Mouse (Mus musculus) heart, postnatal 0 days (tissue): ENCODE measurements around the gene Nrxn3. TPM values are rescaled to one million over a fixed set of nuclear protein-coding genes. Genes with fewer than 3 reads are reported as not detected.

ENCODE experiments used
- ATAC-seq: fragments of 200-750 bp; cut with Nextera tagmentation; 2 replicates; pipeline ENCODE4 v1.8.0; 2017; ENCODE audit warnings: low read depth, moderate number of reproducible peaks, moderate library complexity; ENCODE audit not compliant: insufficient read depth
- DNase-seq: peaks from one replicate; pipeline ENCODE4 v3.0.0-alpha.2; 2016; ENCODE audit warnings: low spot score
- H3K27ac ChIP-seq: fragments of 300-500 bp; sonication (generic); 2 replicates; pipeline ENCODE4 v1.5.1; 2014; ENCODE audit warnings: low read depth, mild to moderate bottlenecking
- H3K27me3 ChIP-seq: fragments of 300-500 bp; sonication (generic); 2 replicates; pipeline ENCODE4 v1.6.1; 2014; ENCODE audit warnings: low read length, mixed read lengths; ENCODE audit not compliant: control insufficient read depth, insufficient read depth
- H3K36me3 ChIP-seq: fragments of 300-500 bp; sonication (generic); replicated peaks from 2 replicates; pipeline ENCODE4 v1.6.1; 2014; ENCODE audit warnings: low read length, mixed read lengths; ENCODE audit not compliant: control insufficient read depth, insufficient read depth
- H3K4me1 ChIP-seq: fragments of 300-500 bp; sonication (generic); 2 replicates; pipeline ENCODE4 v1.6.1; 2014; ENCODE audit warnings: antibody characterized with exemption; ENCODE audit not compliant: control insufficient read depth, insufficient read depth
- H3K4me2 ChIP-seq: fragments of 300-500 bp; sonication (generic); 2 replicates; pipeline ENCODE4 v1.6.1; 2014; ENCODE audit warnings: low read depth, mild to moderate bottlenecking, low read length, moderate library complexity
- H3K4me3 ChIP-seq: fragments of 300-500 bp; sonication (generic); 2 replicates; pipeline ENCODE4 v1.5.1; 2014; ENCODE audit warnings: low read depth, low read length
- H3K9ac ChIP-seq: fragments of 300-500 bp; sonication (generic); replicated peaks from 2 replicates; pipeline ENCODE4 v1.6.1; 2014; ENCODE audit warnings: low read depth, low read length, mixed read lengths
- H3K9me3 ChIP-seq: fragments of 300-500 bp; sonication (generic); replicated peaks from 2 replicates; pipeline ENCODE4 v1.6.1; 2016; ENCODE audit warnings: low read length; ENCODE audit not compliant: control insufficient read depth
- CTCF ChIP-seq: IDR thresholded peaks from 2 replicates; pipeline ENCODE4 v1.5.1; 2016; ENCODE audit warnings: antibody characterized with exemption, control low read depth, low read depth
- EP300 ChIP-seq: IDR thresholded peaks from 2 replicates; pipeline ENCODE4 v1.6.1; 2016; ENCODE audit warnings: antibody characterized with exemption, low read depth
- WGBS: fragments of 180-500 bp; shearing (Covaris S2); extraction: QIAGEN DNeasy Blood & Tissue Kit; methylation state at CpG from one replicate; pipeline ENCODE4 v1.1.7; 2014; 5-methylcytosine and 5-hydroxymethylcytosine counted together
- polyA plus RNA-seq: library from polyadenylated mRNA; unstranded; fragments of >200 nt; fragmentation: Nextera tagmentation; extraction: Ambion mirVana; gene quantifications from 2 replicates; pipeline ENCODE4 v1.2.1, GENCODE M21; 2015
- total RNA-seq: library from RNA; depleted of rRNA; stranded (reverse); fragments of >200 nt; gene quantifications from 2 replicates; pipeline ENCODE4 v1.2.3, GENCODE M21; 2014; ENCODE audit warnings: low replicate concordance

Nrxn3 gene
- total and polyA plus RNA-seq, 2 experiments from 2014 or later = 1.0 to 1.8 TPM

- no peaks in the 10 kb centered on the region for H3K27me3 ChIP-seq
- no peak overlapping the region for H3K4me3 ChIP-seq
- DNase-seq (no peak), ATAC-seq (no peak)
- no peak overlapping the region for H3K9ac ChIP-seq
- no peaks in the 10 kb centered on the region for H3K9me3 ChIP-seq
- TF ChIP-seq CTCF (peak; percentile 57), EP300 (no peak)
- 63% methylated on average over 2 of the region's 2 CpGs for WGBS
- H3K4me1 ChIP-seq = no peaks in the 10 kb centered on the region
- H3K36me3 ChIP-seq = no peaks in the 10 kb centered on the region
- no peak overlapping the region for H3K4me2 ChIP-seq
- no peak overlapping the region for H3K27ac ChIP-seq
Measured at GRCm38 (mm10) chr12:89134333-89134732, 411.7 kb downstream of the Nrxn3 start.

DNA sequence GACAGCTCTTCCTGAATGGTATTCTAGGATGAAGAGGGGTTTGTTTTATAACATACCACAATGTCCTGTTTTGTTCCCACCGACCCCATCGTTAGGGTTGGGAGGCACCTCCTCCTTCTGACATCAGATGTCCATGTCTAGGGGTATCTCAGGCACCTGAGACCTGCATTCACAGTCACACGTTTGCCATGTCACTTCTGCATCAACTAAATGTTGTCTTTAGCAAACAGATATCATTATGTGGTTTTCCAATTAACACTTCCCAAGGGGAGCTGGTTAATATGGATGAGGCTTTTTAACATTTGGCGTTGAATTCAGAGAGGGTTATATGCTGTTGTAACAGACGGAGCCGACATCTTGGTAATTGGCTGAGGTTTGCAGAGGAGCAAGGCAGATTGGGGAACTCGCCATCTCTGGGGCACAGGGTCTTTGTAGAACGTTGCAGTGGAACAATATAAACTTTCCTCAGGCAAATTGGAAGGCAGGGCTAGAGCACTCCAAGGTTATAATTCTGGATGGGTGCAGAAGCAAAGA, 412.2 kb downstream of the Nrxn3 start:
- no peak overlapping the region for H3K4me3 ChIP-seq
- TF ChIP-seq EP300 (no peak), CTCF (no peak)

DNA sequence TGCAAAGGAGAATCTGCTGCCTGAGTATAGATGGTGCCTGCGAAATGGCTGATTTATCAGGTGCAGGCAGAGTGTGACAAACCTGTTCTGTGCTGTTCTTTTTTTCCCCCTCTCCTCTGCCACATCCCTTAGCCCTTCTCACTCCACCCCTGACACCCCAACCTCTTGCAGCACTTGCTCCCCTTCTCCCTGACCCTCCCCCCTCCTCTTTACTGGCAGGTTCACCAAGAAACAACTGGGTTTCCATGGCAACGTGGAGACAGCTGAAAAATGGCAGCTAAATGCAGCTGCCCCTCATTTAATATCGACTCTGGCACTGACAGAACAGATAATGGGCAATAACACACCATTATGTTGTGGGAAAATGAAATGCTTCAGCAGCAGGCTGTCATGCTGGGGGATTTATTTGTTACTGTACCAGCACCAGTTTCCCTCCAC, 426.3 kb downstream of the Nrxn3 start:
- 23% methylated on average over 3 of the region's 3 CpGs for WGBS
- no peak overlapping the region for H3K4me3 ChIP-seq
- H3K9me3 ChIP-seq = no peaks in the 10 kb centered on the region
- H3K9ac ChIP-seq = no peak overlapping the region
- H3K4me2 ChIP-seq = no peak overlapping the region
- H3K27ac ChIP-seq = no peak overlapping the region
- H3K27me3 ChIP-seq = no peaks in the 10 kb centered on the region
- no peaks in the 10 kb centered on the region for H3K4me1 ChIP-seq
- ATAC-seq = no peak
- H3K36me3 ChIP-seq = no peaks in the 10 kb centered on the region
- no peak for TF ChIP-seq CTCF
- TF ChIP-seq EP300 = no peak
- no peak for DNase-seq

More for the DNA sequence above, 412.2 kb downstream of the Nrxn3 start:
- H3K27me3 ChIP-seq = no peaks in the 10 kb centered on the region
- no peak for ATAC-seq
- DNase-seq = no peak
- 58% methylated on average over 8 of the region's 8 CpGs for WGBS
- H3K9me3 ChIP-seq = no peaks in the 10 kb centered on the region
- no peak overlapping the region for H3K9ac ChIP-seq
- H3K4me2 ChIP-seq = no peak overlapping the region
- H3K36me3 ChIP-seq = no peaks in the 10 kb centered on the region
- H3K27ac ChIP-seq = no peak overlapping the region
- no peaks in the 10 kb centered on the region for H3K4me1 ChIP-seq

GRCm38 (mm10) chr12:89149455-89149854, 426.8 kb downstream of the Nrxn3 start:
- DNase-seq (no peak), ATAC-seq (no peak)
- Histone ChIP-seq H3K4me2 (no peak overlapping the region), H3K9me3 (no peaks in the 10 kb centered on the region), H3K27ac (no peak overlapping the region), H3K9ac (no peak overlapping the region), H3K27me3 (no peaks in the 10 kb centered on the region), H3K4me3 (no peak overlapping the region), H3K36me3 (no peaks in the 10 kb centered on the region), H3K4me1 (no peaks in the 10 kb centered on the region)
- 65% methylated on average over 2 of the region's 2 CpGs for WGBS
- TF ChIP-seq CTCF (no peak), EP300 (no peak)

DNA sequence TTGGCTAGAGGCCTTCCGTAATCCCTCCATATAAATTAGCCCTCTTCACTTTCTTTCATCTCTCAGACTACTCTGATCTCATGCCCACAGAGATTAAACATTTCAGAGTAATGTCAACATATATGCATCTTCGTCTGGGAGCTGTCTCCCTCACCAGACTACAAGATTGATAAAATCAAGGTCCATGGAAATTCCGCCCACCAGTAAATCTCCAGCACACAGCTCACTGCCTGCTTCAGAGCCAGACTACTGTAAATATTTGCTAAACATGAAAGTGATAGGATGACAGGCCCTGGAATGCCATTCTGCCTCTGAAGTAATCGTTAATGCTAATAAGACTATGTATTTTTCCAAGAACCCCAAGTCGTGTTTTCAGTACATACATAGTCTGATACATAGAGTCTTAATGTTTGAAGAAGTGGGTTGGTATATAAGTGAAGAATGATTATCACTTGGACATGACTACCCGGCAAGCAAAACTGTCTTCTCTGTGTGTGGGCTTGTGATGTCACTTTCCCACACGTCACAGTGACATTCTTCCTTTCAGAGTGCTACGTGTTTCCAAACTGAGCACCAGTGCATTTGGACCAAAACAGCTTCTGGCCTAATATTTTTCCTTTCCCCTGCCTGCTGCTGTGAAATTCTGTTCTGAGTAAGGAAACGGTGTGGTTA, 433.5 kb downstream of the Nrxn3 start:
- DNase-seq = no peak
- no peak overlapping the region for H3K4me3 ChIP-seq
- H3K27me3 ChIP-seq = no peaks in the 10 kb centered on the region
- TF ChIP-seq EP300 (no peak), CTCF (no peak)
- no peak overlapping the region for H3K4me2 ChIP-seq
- no peaks in the 10 kb centered on the region for H3K9me3 ChIP-seq
- H3K36me3 ChIP-seq = no peaks in the 10 kb centered on the region
- ATAC-seq = no peak
- H3K27ac ChIP-seq = no peak overlapping the region
- no peak overlapping the region for H3K9ac ChIP-seq
- 54% methylated on average over 9 of the region's 9 CpGs for WGBS
- no peaks in the 10 kb centered on the region for H3K4me1 ChIP-seq

DNA sequence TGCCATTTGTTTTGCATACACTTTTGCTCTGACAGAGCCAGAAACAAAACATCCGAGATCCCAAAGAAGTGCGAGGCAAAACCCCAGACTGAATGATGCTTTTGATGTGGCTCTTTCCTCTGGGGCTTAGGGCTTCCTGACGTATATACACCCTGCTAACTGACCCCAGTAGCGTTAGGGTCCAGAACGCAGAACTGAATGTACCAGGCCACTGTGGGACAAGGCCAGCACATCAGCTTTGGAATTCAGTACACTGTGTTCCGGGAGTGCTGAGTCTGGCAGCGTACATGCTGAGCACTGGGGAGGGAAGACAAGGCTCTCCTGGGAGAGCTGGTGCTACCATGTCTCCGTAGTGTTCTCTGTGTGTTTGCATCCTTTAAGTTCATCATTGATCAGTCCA, 436.7 kb downstream of the Nrxn3 start:
- H3K9me3 ChIP-seq = no peaks in the 10 kb centered on the region
- no peak overlapping the region for H3K4me2 ChIP-seq
- ATAC-seq = no peak
- H3K4me1 ChIP-seq = no peaks in the 10 kb centered on the region
- H3K9ac ChIP-seq = no peak overlapping the region
- no peak for TF ChIP-seq EP300
- no peak for TF ChIP-seq CTCF
- H3K27me3 ChIP-seq = no peaks in the 10 kb centered on the region
- no peak overlapping the region for H3K4me3 ChIP-seq
- H3K27ac ChIP-seq = no peak overlapping the region
- DNase-seq = no peak
- no peaks in the 10 kb centered on the region for H3K36me3 ChIP-seq
- 67% methylated on average over 8 of the region's 8 CpGs for WGBS
